Mouse (Mus musculus) natural killer cell, adult 2 months (primary cell): ENCODE data around the gene Ppard.

ENCODE experiments used
- DNase-seq, 2 experiments: peaks; one replicate each; pipeline ENCODE4 v3.0.0; 2022; ENCODE audit warnings: low spot score in 2 of 2

The Ppard gene

GRCm38 (mm10) chr17:28286133-28286532, 53.6 kb downstream of the Ppard start:
- no peak for DNase-seq

- no peak for DNase-seq
Observed at GRCm38 (mm10) chr17:28286964-28287363, 54.5 kb downstream of the Ppard start.

GRCm38 (mm10) chr17:28287578-28287977, 55.1 kb downstream of the Ppard start:
- peak; percentile 39 to 64 for DNase-seq

GRCm38 (mm10) chr17:28287980-28288379, 55.5 kb downstream of the Ppard start:
- peak; percentile 47 to 56 for DNase-seq

- no peak for DNase-seq
Observed at GRCm38 (mm10) chr17:28290262-28290661, 57.8 kb downstream of the Ppard start.

GRCm38 (mm10) chr17:28290671-28291070, 58.2 kb downstream of the Ppard start:
- DNase-seq, result no peak

- DNase-seq, result peak in 1 of 2 experiments; percentile 42
Observed at GRCm38 (mm10) chr17:28291346-28291745, 58.8 kb downstream of the Ppard start.

- DNase-seq, result no peak
Observed at GRCm38 (mm10) chr17:28293716-28294115, 61.2 kb downstream of the Ppard start.

- peak; percentile 49 to 56 for DNase-seq
Observed at GRCm38 (mm10) chr17:28294449-28295333, 62.2 kb downstream of the Ppard start.

- no peak for DNase-seq
Observed at GRCm38 (mm10) chr17:28298888-28299287, 66.4 kb downstream of the Ppard start.

- DNase-seq, result no peak
Observed at GRCm38 (mm10) chr17:28299669-28300320, 67.3 kb downstream of the Ppard start.

- DNase-seq, result no peak
Observed at GRCm38 (mm10) chr17:28300323-28300722, 67.8 kb downstream of the Ppard start.

- no peak for DNase-seq
Observed at GRCm38 (mm10) chr17:28300850-28301249, 68.3 kb downstream of the Ppard start.

- DNase-seq, result no peak
Observed at GRCm38 (mm10) chr17:28305172-28305571, 72.7 kb downstream of the Ppard start.

- peak; percentile 71 to 83 for DNase-seq
Observed at GRCm38 (mm10) chr17:28308297-28309195, 76.0 kb downstream of the Ppard start.

- no peak for DNase-seq
Observed at GRCm38 (mm10) chr17:28310831-28311230, 78.3 kb downstream of the Ppard start.

GRCm38 (mm10) chr17:28311366-28312132, 79.0 kb downstream of the Ppard start:
- no peak for DNase-seq

- DNase-seq, result peak; percentile 30 to 60
Observed at GRCm38 (mm10) chr17:28312232-28313211, 80.0 kb downstream of the Ppard start.

- peak; percentile 88 to 94 for DNase-seq
Observed at GRCm38 (mm10) chr17:28313212-28313879, 80.8 kb downstream of the Ppard start, which contains the start of gene Fance. Fance (plus strand) TSS chr17:28313519.
